Mouse (Mus musculus) gastrocnemius, postnatal 36 days (tissue): ENCODE measurements around the gene Myo1d. TPM values are rescaled to one million over a fixed set of nuclear protein-coding genes. Genes with fewer than 3 reads are reported as not detected.
"Not testable (repeated sequence)": the region's sequence is repeated elsewhere in the genome, so short reads cannot be mapped to it uniquely, and the experiment has no call there.

ENCODE experiments used
- DNase-seq, 2 experiments: peaks; one replicate each; pipeline ENCODE4 v3.0.0; 2022
- intact Hi-C: fragments of 180-260 bp; cut with DNase I; formaldehyde crosslinking; loops from one replicate; pipeline ENCODE4 v1.15.1; 2025
- total RNA-seq, 2 experiments: library from RNA; stranded (reverse); gene quantifications; 2 replicates each; pipeline ENCODE4 v1.2.3; 2021

The Myo1d gene
- total RNA-seq, 2 experiments from 2014 or later, result 3.0 to 3.5 TPM

DNA sequence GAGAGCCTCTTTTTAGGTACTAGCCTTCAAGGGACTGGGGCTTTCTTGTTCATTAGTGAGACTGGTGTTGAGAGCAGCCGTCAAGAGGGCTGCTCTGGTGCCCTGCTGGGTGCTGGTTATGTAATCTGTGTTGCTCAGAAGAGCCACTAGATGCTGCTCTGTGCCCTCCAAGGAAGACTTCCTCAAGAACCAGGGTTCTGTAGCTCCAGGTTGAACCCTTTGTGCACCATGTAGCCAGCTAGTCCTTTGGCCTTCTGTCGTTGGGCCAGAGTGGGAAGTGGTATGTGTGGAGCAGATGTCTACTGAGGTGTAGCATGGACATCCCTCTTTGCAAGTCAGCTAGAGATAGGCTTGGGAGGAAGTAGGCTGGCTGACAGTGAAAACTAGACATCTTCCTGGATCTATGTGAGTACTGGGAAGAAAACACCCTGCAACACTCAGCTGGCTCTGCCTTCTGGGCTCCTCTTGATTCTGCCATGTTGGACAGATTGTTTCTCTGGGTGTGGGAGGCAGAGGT, 305.6 kb downstream of the Myo1d start:
- DNase-seq, result no peak
- intact Hi-C loops, result loop anchor here (5.0 kb wide), 1 partner anchor 47 kb away; the partner anchor contains the start of gene Psmd11

DNA sequence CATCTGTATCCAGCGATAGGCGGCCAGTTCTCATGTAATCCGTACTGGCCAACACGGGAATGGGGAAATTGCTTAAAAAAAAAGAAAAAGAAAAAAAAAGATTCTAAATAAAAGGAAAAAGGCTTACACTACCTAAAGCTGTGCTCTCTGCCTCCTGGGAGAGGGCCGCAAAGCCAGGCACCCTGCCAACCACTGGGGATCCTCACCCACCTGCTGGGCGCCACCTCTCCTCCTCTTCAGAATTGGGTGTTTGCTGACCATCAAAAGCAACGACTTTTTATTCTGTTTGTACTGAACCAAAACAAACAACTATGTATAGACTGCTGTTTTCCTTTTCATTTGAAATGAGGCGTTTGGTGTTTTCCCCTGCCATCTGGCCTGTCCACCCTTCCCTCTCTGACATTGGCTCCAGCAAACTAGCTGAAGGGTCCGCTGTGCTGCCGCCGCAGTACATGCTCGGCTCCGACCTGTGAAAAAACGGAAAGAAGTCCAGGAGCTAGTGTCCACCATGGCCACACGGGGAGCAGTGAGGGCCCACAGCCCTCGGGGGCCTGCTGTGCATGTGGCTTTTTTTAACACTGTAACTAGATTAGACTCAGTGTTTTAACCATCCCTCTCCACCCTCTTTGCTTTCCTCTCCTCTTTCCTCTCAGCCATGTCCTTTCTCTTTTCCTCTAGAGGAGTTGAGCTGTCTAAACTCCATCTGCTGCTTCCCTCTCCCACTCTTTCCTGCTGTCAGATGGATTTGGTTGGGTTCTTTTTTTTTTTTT, 307.8 kb downstream of the Myo1d start:
- DNase-seq, result no peak
- intact Hi-C loops, result loop anchor here (5.0 kb wide), 1 partner anchor 45 kb away; the partner anchor contains the start of gene Psmd11

DNA sequence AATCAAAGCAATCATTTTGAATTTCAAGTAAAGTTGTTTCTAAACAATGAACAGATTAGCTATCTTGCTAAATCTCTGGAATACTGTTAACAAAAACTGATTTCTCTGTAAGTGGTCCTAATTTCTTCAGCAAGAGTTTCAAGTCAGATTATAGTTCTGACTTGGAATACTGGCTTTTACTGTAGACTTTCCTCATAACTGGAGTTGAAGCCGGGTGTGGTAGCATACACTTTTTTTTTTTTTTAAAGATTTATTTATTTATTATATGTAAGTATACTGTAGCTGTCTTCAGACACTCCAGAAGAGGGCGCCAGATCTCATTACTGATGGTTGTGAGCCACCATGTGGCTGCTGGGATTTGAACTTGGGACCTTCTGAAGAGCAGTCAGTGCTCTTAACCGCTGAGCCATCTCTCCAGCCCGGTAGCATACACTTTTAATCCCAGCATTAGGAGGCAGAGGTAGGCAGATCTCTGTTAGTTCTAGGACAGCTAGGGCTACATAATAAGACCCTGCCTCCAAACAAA, 316.2 kb downstream of the Myo1d start:
- DNase-seq, intact Hi-C loops: not testable (repeated sequence)

DNA sequence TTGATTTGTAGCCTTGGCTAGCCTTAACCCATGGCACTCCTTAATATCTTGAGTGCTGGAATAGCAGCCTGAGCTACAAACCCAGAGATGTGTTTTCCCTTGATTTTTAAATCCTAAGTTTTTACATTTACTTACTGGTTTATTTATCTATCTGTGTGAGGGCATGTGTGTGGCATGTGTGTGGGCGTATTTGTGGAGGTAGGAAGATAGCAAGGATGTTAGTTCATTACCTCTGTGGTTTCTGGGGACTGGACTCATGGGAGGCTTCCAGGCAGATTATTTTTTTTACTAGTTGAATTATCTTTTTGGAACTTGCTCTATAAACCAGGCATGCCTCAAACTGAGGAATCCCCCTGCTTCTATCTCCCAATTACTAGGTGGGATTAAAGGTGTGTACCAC, 326.6 kb downstream of the Myo1d start:
- intact Hi-C loops, result no loop called here
- no peak for DNase-seq

DNA sequence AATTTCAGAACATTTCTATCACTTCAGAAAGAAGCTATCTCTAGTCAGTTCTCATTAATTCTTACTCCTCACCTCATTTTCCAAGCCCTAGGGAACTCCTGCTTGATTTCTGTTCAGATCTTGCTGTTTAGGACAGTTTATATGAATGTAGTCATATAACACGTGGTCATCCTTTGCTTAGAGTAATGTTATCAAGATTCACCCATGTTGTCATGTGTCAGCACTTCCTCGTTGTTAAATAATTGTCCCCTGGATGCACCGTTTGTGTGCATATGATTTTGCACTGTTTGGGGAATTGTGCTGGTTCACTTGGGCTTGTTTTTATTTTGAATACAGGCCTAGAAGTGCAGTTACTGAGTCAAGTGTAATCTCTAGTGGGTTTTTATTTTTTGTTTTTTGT, 327.6 kb downstream of the Myo1d start:
- intact Hi-C loops, result no loop called here
- DNase-seq, result no peak

DNA sequence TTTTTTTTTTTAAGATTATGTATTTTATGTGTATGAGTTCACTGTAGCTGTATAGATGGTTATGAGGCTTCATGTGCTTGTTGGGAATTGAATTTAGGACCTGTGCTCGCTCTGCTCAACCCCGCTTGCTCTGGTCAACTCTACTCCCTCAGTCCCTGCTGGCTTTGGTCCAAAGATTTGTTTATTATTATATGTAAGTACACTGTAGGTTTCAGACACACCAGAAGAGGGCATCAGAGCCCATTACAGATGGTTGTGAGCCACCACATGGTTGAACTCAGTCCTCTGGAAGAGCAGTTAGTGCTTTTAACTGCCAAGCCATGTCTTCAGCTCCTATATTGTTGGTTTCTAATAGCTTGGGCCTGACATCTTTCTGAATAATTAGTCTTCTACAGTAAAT, 330.0 kb downstream of the Myo1d start:
- no peak for DNase-seq
- intact Hi-C loops, result no loop called here

DNA sequence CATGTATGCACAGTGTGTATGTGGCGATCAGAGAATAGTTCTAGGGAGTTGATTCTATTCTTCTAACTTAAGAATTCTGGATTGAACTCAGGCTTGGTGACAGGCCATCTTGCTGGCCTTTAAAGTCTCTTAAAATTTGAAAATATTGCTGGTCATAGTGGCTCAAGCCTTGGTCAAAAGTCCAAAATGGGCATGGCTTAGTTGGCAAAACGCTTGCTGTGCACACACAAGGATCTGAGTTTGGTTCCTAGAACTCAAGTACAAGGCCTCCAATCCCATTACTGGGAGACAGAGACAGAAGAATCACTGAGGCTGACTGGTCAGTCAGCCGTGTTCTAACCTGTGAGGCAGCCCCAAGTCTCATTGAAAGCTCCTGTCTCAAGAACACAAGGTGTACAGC, 332.9 kb downstream of the Myo1d start:
- no peak for DNase-seq
- intact Hi-C loops, result no loop called here

Other genes with a start within 250 kb of the Myo1d start
- gene Tmem98, start 30.1 kb upstream of the Myo1d start, total RNA-seq, result 1 to 10 TPM; 1.3 to 1.9 TPM
- not detected for gene Spaca3, start 78.3 kb upstream of the Myo1d start, total RNA-seq